Mouse (Mus musculus) ES-E14 (cell line): ENCODE data around the gene Cntn5.

Source experiments
- MAFK ChIP-seq: IDR thresholded peaks from 2 replicates; pipeline ENCODE4 v1.6.1; 2014; ENCODE audit warnings: mild to moderate bottlenecking, low read depth, low read length, inconsistent platforms; ENCODE audit not compliant: insufficient read depth
- ZNF384 ChIP-seq: IDR thresholded peaks from 2 replicates; pipeline ENCODE4 v1.6.1; 2012; ENCODE audit warnings: low read depth, low read length, inconsistent platforms

- TF ChIP-seq ZNF384 (no peak), MAFK (no peak)
These were observed 521.4 kb downstream of the Cntn5 start for GRCm38 (mm10) chr9:10383140-10383539.
